Mouse (Mus musculus) thymus, postnatal 25 days (tissue): Measurements from ENCODE around the gene Smox.

Experiments
- DNase-seq: peaks from one replicate; pipeline ENCODE4 v3.0.0; 2022

The Smox gene

GRCm38 (mm10) chr2:131486046-131486445 is 5.2 kb upstream of the Smox start:
- DNase-seq: no peak

DNA sequence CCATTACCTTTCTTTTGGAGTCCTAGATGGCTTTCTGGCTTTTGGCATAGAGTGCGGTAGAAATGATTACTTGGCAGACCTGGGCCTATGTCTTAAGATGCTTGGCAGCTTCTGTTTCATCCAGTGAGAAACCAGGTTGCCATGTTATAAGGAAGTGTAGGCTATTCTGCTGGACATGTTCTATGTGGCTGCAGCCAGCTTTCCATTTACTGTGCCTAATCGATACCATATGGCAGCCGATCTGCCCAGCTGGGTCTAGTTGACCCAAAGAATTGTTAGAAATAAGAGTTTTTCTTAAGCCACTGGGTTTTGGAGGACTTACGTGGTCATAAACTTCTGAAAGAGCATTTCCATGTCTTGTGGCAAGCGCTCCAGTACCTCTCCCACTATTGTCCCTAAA is 4.0 kb upstream of the Smox start:
- DNase-seq: no peak

DNA sequence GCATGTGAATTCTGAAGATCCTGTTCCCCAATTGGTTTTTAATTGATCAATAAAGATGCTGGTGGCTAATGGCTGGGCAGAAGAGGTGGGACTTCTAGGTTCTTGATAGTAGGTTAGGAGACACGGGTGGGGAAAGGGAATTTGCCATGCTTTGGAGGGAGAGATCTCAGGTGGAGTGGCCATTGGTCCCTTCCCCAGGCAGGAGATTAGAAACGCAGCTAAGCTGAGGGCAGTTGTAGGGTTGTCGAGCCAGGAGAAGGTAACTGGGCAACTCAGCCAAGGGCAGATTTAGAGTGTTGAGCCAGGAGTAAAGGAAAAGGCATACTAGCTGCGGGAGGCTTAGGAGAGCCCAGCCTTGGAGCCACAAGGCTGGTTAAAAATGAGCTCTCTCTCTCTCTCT is 3.0 kb upstream of the Smox start:
- no peak for DNase-seq

DNA sequence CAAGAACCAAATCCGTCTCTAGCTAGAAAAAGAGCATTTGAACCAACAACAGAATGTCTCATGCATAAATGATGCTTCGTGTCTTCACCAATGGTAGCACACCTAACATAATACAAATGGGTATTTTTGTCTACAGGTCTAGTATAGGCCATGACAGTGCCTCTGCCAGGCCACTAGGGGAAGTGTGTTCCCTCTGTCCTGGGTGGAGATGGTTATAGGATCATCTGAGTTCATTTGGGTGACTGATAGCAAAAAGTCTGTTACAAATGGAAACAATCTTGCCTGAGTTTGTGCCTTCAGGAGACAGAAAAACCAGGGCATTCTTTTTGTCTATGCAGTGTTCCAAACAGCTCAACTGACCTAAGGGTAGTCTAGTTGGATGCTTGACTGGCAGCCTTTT is 2.4 kb upstream of the Smox start:
- peak; percentile 1 for DNase-seq

DNA sequence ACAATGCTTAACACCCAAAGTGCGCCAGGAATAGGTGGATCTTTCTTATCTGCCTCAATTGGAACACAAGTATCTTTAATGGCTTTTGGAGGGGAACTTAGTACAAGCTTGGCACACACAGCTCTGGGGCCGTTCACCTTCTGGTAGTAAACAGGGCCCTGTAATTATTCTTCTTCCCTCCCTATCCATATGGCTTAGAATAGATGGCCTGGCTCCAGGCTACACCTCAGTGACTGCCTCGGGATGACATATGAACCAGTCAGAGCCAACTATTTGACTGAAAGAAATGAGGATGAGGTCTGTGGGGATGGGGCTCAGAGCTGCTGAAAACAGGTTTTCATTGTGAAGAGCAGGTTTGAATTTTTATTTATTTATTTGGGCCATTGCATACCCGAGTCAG is 1.7 kb upstream of the Smox start:
- DNase-seq: peak; percentile 0

- peak; percentile 93 for DNase-seq
Observed at GRCm38 (mm10) chr2:131491707-131492595, 655 bp downstream of the Smox start.

DNA sequence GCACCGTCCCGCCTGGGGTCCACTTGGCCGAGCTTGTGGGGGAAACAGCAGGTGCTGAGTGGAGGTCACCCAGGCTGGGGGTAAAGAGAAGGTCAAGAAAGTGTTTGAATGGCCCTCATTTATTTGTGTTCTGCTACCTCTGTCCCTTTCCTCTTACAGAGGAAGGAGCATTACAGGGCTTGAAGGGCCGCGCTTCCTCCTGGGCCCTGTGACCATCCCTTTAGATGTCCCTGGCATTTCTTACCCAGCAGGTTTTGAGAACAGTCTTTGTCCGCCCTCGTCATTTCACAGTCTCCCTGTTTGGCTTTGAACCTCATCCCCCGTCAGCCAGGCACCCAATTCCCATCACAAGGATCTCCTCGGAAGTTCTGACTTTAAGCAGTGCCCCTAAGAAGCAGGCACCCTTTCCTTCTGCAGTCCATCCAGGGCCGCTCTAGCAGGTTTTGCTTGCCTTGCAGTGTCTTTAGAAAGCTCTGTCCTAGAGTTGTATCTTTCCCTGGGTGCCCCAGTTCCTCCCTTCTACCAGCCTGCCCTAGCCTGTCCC is 1.4 kb downstream of the Smox start:
- DNase-seq: no peak

- DNase-seq: no peak
Observed at GRCm38 (mm10) chr2:131493446-131493845, 2.1 kb downstream of the Smox start.

- DNase-seq: no peak
Observed at GRCm38 (mm10) chr2:131495256-131495655, 4.0 kb downstream of the Smox start.

DNA sequence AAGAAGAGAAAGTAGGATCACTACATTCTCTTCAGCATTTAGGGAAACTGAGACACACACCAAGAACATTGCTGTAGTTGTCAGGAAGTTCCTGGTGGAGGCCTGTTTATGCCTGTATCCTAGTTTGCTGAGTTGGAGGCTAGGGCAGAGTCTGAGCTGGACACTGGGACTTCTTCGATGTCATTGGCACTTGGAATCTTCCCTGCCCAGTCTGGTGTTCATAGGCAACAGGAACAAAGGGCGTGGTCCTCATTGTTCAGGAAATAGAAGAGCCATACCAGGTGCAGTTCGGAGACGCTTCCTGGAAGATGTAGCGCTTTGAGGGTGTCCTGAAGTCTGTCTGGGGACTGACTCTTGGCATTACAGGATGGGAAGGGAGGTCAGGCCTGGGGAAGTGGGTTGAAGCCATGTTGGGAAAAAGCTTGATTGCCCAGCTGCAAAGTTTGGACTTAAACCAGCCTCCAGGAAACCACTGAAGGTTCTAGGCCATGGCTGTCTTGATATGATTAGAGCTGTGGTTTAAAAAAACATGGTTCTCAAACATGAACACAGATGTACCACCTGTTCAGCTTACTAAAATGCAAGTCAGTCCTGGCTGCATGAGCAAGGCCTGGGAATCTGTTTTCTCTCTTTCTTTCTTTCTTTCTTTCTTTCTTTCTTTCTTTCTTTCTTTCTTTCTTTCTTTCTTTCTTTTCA is 5.0 kb downstream of the Smox start:
- DNase-seq: no peak

GRCm38 (mm10) chr2:131497224-131497856 is 6.0 kb downstream of the Smox start:
- no peak for DNase-seq

GRCm38 (mm10) chr2:131498219-131498618 is 6.9 kb downstream of the Smox start:
- no peak for DNase-seq

DNA sequence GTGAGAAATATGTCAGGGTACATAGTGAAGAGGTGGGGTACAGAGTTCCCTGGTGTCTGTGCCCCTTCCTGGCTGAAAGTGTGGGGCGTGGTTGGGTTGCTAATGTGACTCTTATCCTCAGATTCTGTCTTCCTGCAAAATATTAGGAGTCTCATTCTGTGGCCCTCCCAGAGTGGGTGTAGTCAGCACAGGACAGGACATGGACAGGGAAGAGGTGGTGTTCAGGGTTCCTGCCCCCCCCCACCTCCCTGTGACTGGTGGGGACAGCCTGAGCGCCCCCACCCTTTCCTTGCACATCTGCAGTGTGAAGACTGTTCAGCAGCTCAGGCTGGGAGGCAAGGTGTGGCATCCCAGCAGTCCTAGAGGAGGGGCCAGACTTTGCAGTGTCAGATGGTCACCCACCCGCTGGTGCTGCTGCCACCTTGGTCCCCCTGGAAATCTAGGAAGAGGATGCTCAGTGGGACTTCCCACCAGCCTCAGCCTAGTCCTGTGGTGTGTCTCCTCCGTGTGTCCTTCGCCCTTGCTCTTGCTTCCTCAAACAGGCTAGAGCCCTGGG is 8.1 kb downstream of the Smox start:
- no peak for DNase-seq

- DNase-seq: no peak
Observed at GRCm38 (mm10) chr2:131501886-131502285, 10.6 kb downstream of the Smox start.

GRCm38 (mm10) chr2:131502561-131502960 is 11.3 kb downstream of the Smox start:
- DNase-seq: no peak

DNA sequence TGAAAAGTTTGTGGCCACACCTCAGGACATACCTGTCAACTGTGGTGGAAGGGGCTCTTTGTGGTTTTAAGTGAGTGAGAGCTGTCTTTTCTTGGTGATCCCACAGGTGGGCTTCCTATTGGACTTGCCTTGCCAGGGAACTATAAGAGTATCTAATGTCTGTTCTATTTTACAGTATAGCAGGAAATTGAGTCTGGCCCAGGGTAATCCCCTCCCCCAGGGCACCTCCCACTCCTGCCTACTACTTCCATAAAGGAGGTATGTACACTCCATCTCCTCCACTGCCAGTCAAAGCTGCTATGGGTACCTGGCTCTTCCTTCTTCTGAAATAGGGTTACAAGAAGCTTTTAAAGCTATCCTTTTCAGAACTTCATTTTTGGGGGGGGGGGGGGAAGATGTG is 14.1 kb downstream of the Smox start:
- DNase-seq: no peak

DNA sequence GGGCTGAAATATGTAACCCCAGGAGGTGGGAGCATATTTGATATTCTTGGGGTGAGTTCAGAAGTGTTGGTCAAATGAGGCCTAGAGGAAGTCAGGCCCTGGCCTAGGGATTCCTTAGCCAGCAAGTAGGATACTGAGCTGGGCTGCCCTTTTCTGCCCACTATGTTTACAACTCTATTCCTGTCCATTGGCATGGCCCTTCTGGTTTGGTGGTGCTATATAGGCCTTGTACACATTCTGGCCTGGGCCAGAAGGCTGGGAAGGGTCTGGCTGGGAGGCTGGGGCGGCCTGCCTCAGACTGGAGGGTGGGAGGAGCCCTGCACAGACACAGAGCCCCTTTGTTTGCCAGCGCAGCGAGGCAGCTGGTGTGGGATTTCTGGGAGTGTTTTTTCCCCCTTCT is 15.1 kb downstream of the Smox start:
- no peak for DNase-seq

- DNase-seq: no peak
Observed at GRCm38 (mm10) chr2:131508501-131508900, 17.2 kb downstream of the Smox start.

- DNase-seq: peak; percentile 73
Observed at GRCm38 (mm10) chr2:131509671-131510313, 18.5 kb downstream of the Smox start.

DNA sequence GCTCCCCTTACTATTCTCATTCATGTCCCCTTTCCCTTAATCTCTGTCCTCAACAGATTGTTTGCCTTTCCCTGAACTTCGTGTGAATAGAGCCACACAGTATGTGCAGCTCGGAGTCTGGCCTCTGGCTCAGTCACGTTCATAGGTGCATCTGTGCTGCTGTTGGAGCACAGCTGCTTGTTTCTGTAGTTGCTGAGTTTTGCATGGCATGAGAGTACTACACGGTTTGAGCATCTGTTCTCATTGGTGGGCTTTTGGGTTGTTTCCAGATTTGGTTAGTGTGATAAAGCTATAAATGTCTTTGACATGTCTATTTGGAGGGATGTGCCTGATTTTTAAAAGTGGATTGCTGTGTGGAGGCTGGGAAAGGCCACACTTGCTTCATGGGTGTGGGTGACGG is 19.2 kb downstream of the Smox start:
- DNase-seq: no peak

DNA sequence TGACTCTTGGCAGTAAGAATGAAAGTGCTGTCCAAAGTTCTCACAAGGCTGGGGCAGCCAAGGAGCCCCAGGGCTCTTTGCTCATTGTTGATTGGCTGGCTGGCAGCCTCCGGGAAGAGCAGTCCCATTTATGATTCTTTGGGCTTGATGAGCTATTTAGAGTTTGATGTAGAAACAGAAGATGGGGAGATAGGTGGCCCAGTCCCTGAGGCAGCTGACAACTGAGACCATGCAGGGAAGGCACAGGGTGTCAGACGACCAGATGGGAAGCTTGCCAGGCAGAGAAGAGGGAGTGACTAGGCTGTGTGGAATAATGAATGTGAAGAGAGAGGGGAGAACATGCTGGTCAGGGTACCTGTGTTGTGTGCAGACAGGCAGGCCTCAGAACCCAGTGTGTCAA is 22.2 kb downstream of the Smox start:
- DNase-seq: no peak

DNA sequence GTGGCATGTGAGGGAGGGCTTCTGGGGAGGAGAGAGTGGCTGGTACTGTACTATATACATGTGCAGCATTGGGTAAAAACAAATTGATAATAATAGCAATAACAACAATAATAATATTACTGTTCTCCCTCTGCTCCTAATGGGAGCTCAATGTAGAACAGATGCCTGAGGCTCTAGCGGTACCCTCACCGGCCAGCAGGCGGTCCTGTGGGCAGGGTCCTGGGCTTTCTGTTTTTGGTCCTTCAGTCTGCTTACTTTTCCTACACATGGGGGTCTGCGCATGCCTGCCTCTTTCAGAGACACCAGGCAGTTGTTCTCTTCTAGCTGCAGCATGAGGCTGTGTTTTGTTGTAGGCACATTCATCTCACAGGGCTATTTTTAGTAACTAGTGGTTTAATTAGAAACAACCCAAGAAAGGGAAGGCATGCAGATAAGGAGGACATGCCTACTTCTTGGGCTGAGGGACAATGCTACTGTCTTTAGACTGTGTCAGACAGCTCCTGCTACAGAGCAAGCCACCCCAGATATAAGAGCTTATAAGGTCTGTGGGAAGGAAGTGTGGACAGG is 22.8 kb downstream of the Smox start:
- DNase-seq: no peak
